Mouse (Mus musculus): ENCODE data around the gene Zfp346. TPM values are rescaled to one million over a fixed set of nuclear protein-coding genes. Genes with fewer than 3 reads are reported as not detected.

The Zfp346 gene
- 1 to 10 TPM; 9.1 to 9.8 TPM for total RNA-seq (2023)

GRCm38 (mm10) chr13:55105045-55105952 lies at the start of gene Zfp346:
Gene Zfp346 (plus strand): TSS chr13:55105311.

DNA sequence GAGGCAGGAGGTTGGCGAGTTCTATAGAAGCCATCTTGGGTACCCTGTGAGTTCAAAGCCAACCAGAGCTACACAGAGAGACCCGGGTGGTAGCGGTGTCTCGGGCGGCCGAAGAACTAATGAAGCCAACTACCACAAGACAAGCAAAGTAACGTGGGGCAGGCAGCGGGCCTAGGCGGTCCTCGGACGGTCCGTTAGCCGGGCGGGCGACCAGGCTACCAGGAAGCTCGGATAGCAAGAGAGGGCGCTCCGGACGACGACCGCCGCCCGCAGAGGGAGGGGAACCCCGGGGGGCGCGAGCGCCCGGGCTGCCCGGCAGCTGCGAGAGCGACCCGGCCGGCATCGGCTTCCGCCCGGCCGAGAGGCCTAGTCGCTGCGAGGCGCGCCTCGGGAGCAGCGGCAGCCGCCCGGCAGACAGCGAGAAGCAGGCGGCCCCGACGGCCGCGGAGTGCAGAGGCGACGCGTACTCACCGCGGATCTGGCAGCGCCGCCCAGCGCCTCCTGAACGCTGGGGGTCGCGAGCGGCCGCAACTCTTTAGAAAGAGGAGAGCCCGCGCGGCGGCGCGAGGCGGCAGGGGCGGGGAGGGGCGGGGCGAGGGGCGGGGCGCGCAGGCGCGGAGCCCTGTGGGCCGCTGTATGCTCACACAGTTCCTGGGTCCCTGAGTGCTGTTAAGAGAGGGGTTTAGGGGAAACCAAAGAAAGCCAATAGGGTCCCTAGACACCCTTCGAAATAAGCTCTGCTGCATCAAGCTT lies 5.2 kb upstream of the Zfp346 start, which contains the start of gene Uimc1:
TSS of gene Uimc1 (minus strand) at position 575 of the 753 bp plus-strand sequence.

DNA sequence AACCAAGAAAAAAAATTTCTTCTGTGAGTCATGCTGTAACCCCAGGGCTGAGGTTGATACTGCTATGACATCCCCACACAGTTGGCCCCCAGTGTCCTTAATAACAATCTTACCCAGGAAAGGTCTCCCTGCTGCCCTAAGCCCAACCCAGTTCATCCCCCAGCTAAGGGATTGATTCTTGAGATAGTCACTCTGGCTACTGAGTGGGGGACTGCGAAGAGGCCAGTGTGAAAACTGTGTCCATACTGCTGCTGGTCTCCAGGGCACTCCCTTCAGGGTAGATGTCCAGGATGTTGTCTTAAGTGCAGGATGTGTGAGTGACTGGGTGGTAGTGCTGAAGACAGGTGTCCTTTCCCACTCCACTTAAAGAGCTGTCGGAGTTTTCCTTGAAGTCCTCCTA lies 28.3 kb downstream of the Zfp346 start, which contains the start of gene Gm17617:
TSS of gene Gm17617 (minus strand) at position 101 of the 400 bp plus-strand sequence.

GRCm38 (mm10) chr13:55152621-55153415 lies 47.7 kb downstream of the Zfp346 start, which contains the start of gene Fgfr4:
Gene Fgfr4 (plus strand): TSS chr13:55152640.

Other genes with a start within 250 kb of the Zfp346 start
- gene Unc5a, start 155.9 kb upstream of the Zfp346 start, total RNA-seq (2023): under 1 TPM in 1 of 2 experiments, not detected in 1; 0.11 TPM
- 100 to 1,000 TPM; 382 to 434 TPM for gene Hk3, start 83.9 kb upstream of the Zfp346 start, total RNA-seq (2023)
- 10 to 100 TPM; 36.0 to 41.3 TPM for gene Uimc1, start 5.0 kb upstream of the Zfp346 start, total RNA-seq (2023)
- gene Gm17617, start 28.2 kb downstream of the Zfp346 start, total RNA-seq (2023): not detected
- gene Fgfr4, start 47.3 kb downstream of the Zfp346 start, total RNA-seq (2023): not detected
- 100 to 1,000 TPM in 1 of 2 experiments, 10 to 100 TPM in 1; 99.7 to 103 TPM for gene Nsd1, start 104.5 kb downstream of the Zfp346 start, total RNA-seq (2023)
- gene Prelid1, start 215.2 kb downstream of the Zfp346 start, total RNA-seq (2023): 100 to 1,000 TPM; 196 to 208 TPM
- gene Rab24, start 216.6 kb downstream of the Zfp346 start, total RNA-seq (2023): 10 to 100 TPM; 73.9 to 75.8 TPM
- 10 to 100 TPM; 15.2 to 16.0 TPM for gene Mxd3, start 224.5 kb downstream of the Zfp346 start, total RNA-seq (2023)

Measured in neutrophil, adult 59 days (primary cell).